Mouse (Mus musculus) hindbrain, embryonic 10.5 days (tissue): ENCODE measurements around the gene Pif1. TPM values are rescaled to one million over a fixed set of nuclear protein-coding genes. Genes with fewer than 3 reads are reported as not detected.

ENCODE experiments used
- DNase-seq: peaks from one replicate; pipeline ENCODE4 v3.0.0-alpha.2; 2017; ENCODE audit warnings: low spot score
- H3K27ac ChIP-seq: fragments of 300-500 bp; sonication (generic); 2 replicates; pipeline ENCODE4 v1.5.1; 2016; ENCODE audit warnings: mild to moderate bottlenecking, moderate library complexity
- H3K27me3 ChIP-seq: fragments of 300-500 bp; sonication (generic); 2 replicates; pipeline ENCODE4 v1.6.1; 2016; ENCODE audit warnings: mild to moderate bottlenecking; ENCODE audit not compliant: poor library complexity, insufficient read depth, severe bottlenecking
- H3K36me3 ChIP-seq: fragments of 300-500 bp; sonication (generic); 2 replicates; pipeline ENCODE4 v1.6.1; 2016; ENCODE audit warnings: mild to moderate bottlenecking, moderate library complexity
- H3K4me1 ChIP-seq: fragments of 300-500 bp; sonication (generic); replicated peaks from 2 replicates; pipeline ENCODE4 v1.6.1; 2016; ENCODE audit warnings: mild to moderate bottlenecking
- H3K4me3 ChIP-seq: fragments of 300-500 bp; sonication (generic); 2 replicates; pipeline ENCODE4 v1.5.1; 2016; ENCODE audit warnings: mild to moderate bottlenecking, moderate library complexity
- H3K9me3 ChIP-seq: fragments of 300-500 bp; sonication (generic); 2 replicates; pipeline ENCODE4 v1.6.1; 2016; ENCODE audit warnings: mild to moderate bottlenecking, moderate library complexity
- WGBS: fragments of 180-500 bp; shearing (Covaris S2); methylation state at CpG from one replicate; pipeline ENCODE4 v1.1.7; 2016; 5-methylcytosine and 5-hydroxymethylcytosine counted together
- polyA plus RNA-seq: library from polyadenylated mRNA; unstranded; fragments of >200 nt; fragmentation: Nextera tagmentation; extraction: Ambion mirVana; gene quantifications from 2 replicates; pipeline ENCODE4 v1.2.1, GENCODE M21; 2016

The Pif1 gene
- polyA plus RNA-seq, 1 experiment from 2014 or later: 24.2 TPM

GRCm38 (mm10) chr9:65568787-65569186 is 18.2 kb upstream of the Pif1 start:
- no peak overlapping the region for H3K27ac ChIP-seq
- H3K36me3 ChIP-seq: peaks cover 72% of the 10 kb centered on the region
- H3K4me1 ChIP-seq: no peaks in the 10 kb centered on the region
- no peak overlapping the region for H3K4me3 ChIP-seq
- 92% methylated on average over 6 of the region's 6 CpGs for WGBS
- H3K9me3 ChIP-seq: no peaks in the 10 kb centered on the region
- no peaks in the 10 kb centered on the region for H3K27me3 ChIP-seq
- no peak for DNase-seq

GRCm38 (mm10) chr9:65569491-65569971 is 17.4 kb upstream of the Pif1 start:
- Histone ChIP-seq H3K4me1 (peaks cover 2% of the 10 kb centered on the region), H3K36me3 (peaks cover 68% of the 10 kb centered on the region), H3K27ac (no peak overlapping the region), H3K9me3 (no peaks in the 10 kb centered on the region), H3K4me3 (no peak overlapping the region), H3K27me3 (no peaks in the 10 kb centered on the region)
- 90% methylated on average over 6 of the region's 6 CpGs for WGBS
- DNase-seq: no peak

- H3K4me1 ChIP-seq: peaks cover 31% of the 10 kb centered on the region
- no peaks in the 10 kb centered on the region for H3K9me3 ChIP-seq
- no peak overlapping the region for H3K4me3 ChIP-seq
- no peaks in the 10 kb centered on the region for H3K27me3 ChIP-seq
- peaks cover 43% of the 10 kb centered on the region for H3K36me3 ChIP-seq
- DNase-seq: no peak
- 81% methylated on average over 6 of the region's 6 CpGs for WGBS
- H3K27ac ChIP-seq: no peak overlapping the region
Measured at GRCm38 (mm10) chr9:65572837-65573236, 14.1 kb upstream of the Pif1 start.

GRCm38 (mm10) chr9:65574513-65575392 is 12.2 kb upstream of the Pif1 start:
- Histone ChIP-seq H3K9me3 (no peaks in the 10 kb centered on the region), H3K4me3 (no peak overlapping the region), H3K36me3 (peaks cover 31% of the 10 kb centered on the region), H3K27me3 (no peaks in the 10 kb centered on the region), H3K27ac (no peak overlapping the region), H3K4me1 (peaks cover 49% of the 10 kb centered on the region)
- DNase-seq: no peak
- WGBS: 84% methylated on average over 11 of the region's 11 CpGs

- peaks cover 53% of the 10 kb centered on the region for H3K4me1 ChIP-seq
- peaks cover 25% of the 10 kb centered on the region for H3K36me3 ChIP-seq
- DNase-seq: no peak
- H3K27me3 ChIP-seq: no peaks in the 10 kb centered on the region
- no peaks in the 10 kb centered on the region for H3K9me3 ChIP-seq
- WGBS: 90% methylated on average over 8 of the region's 8 CpGs
- H3K4me3 ChIP-seq: no peak overlapping the region
- no peak overlapping the region for H3K27ac ChIP-seq
Measured at GRCm38 (mm10) chr9:65575393-65576196, 11.4 kb upstream of the Pif1 start.

GRCm38 (mm10) chr9:65576861-65577510 is 10.0 kb upstream of the Pif1 start:
- peaks cover 58% of the 10 kb centered on the region for H3K4me1 ChIP-seq
- H3K27me3 ChIP-seq: no peaks in the 10 kb centered on the region
- H3K27ac ChIP-seq: peak overlapping the region; percentile 51; the same call in 1 of the 2 replicates
- H3K9me3 ChIP-seq: no peaks in the 10 kb centered on the region
- H3K4me3 ChIP-seq: no peak overlapping the region
- peaks cover 11% of the 10 kb centered on the region for H3K36me3 ChIP-seq
- WGBS: 38% methylated on average over 7 of the region's 7 CpGs
- no peak for DNase-seq

GRCm38 (mm10) chr9:65577511-65578196 is 9.3 kb upstream of the Pif1 start:
- DNase-seq: no peak
- 0 out of 2 replicates have a peak overlapping the region, but pooled peaks have one; percentile 51 for H3K27ac ChIP-seq
- H3K9me3 ChIP-seq: no peaks in the 10 kb centered on the region
- no peak overlapping the region for H3K4me3 ChIP-seq
- H3K27me3 ChIP-seq: no peaks in the 10 kb centered on the region
- peaks cover 4% of the 10 kb centered on the region for H3K36me3 ChIP-seq
- WGBS: 89% methylated on average over 4 of the region's 4 CpGs
- peaks cover 58% of the 10 kb centered on the region for H3K4me1 ChIP-seq

- 61% methylated on average over 9 of the region's 9 CpGs for WGBS
- H3K27me3 ChIP-seq: no peaks in the 10 kb centered on the region
- H3K27ac ChIP-seq: peak overlapping the region; percentile 36; the same call in 1 of the 2 replicates
- no peaks in the 10 kb centered on the region for H3K36me3 ChIP-seq
- peaks cover 61% of the 10 kb centered on the region for H3K4me1 ChIP-seq
- H3K9me3 ChIP-seq: no peaks in the 10 kb centered on the region
- H3K4me3 ChIP-seq: peak overlapping the region; percentile 70
- peak; percentile 20 for DNase-seq
Measured at GRCm38 (mm10) chr9:65578801-65579249, 8.1 kb upstream of the Pif1 start.

- Histone ChIP-seq H3K9me3 (no peaks in the 10 kb centered on the region), H3K36me3 (no peaks in the 10 kb centered on the region), H3K4me1 (peaks cover 55% of the 10 kb centered on the region), H3K27me3 (no peaks in the 10 kb centered on the region), H3K27ac (peak within 1 kb of the TSS; percentile 91), H3K4me3 (peak within 1 kb of the TSS; percentile 70)
- DNase-seq: peak; percentile 100
- under 1% methylated on average over 44 of the region's 45 CpGs for WGBS
Measured at GRCm38 (mm10) chr9:65579781-65580371, 7.1 kb upstream of the Pif1 start, which contains the start of gene Plekho2. Gene Plekho2 (minus strand): TSS chr9:65580040.

- H3K27ac ChIP-seq: peak overlapping the region; percentile 91
- no peaks in the 10 kb centered on the region for H3K27me3 ChIP-seq
- no peaks in the 10 kb centered on the region for H3K36me3 ChIP-seq
- peaks cover 48% of the 10 kb centered on the region for H3K4me1 ChIP-seq
- no peaks in the 10 kb centered on the region for H3K9me3 ChIP-seq
- DNase-seq: peak; percentile 85
- 9% methylated on average over 22 of the region's 29 CpGs for WGBS
- peak overlapping the region; percentile 70 for H3K4me3 ChIP-seq
Measured at GRCm38 (mm10) chr9:65580401-65581256, 6.3 kb upstream of the Pif1 start.

- Histone ChIP-seq H3K36me3 (no peaks in the 10 kb centered on the region), H3K4me1 (peaks cover 41% of the 10 kb centered on the region), H3K9me3 (no peaks in the 10 kb centered on the region), H3K27me3 (no peaks in the 10 kb centered on the region), H3K4me3 (no peak overlapping the region), H3K27ac (no peak overlapping the region)
- DNase-seq: no peak
- WGBS: 31% methylated on average over 8 of the region's 8 CpGs
Measured at GRCm38 (mm10) chr9:65583045-65583444, 3.9 kb upstream of the Pif1 start.
